Comparison of ENCODE assay signal across 15 mouse cellular contexts in the genomic region with DNA sequence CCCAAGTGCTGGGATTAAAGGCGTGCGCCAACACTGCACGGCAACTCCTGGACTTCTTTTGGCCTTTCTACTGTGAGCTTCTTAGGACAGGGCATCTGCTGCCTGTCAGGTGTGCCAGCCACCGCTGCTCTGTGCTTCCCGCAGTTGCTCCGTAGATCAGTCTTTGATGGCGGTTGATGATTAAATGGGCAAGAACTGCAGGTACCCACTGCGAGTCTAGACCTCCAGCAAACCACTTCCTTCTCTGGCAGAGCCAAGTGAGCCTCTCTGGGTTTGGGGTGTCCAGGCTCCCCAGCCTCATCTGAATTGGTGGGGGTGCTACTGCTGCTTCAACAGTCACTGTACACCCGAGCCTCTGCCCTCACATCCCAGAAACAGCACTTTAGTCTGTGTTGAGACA. TPM values are rescaled to one million over a fixed set of nuclear protein-coding genes. Genes with fewer than 3 reads are reported as not detected.
A peak's percentile ranks its signal among the peaks of the same experiment; 100 is the strongest.
DNase-seq lines count a peak whose midpoint lies in the region; ATAC-seq lines count a peak whose summit lies in the region.
"Had no signal": no experiment of that assay in that cellular context is flagged by ENCODE, and none has a peak within 500 bp of the region (broad histone marks: within the 10 kb centered on the region; RNA-seq: fewer than 3 reads in every experiment).

No protein-coding gene starts in this region.

- no peak overlapping the region for H3K4me3 ChIP-seq in heart, embryonic 16.5 days (ENCODE audit: low read length)
- H3K4me3 ChIP-seq in lung, embryonic 16.5 days (ENCODE audit: low read length), result no peak overlapping the region
- H3K4me3 ChIP-seq: limb, embryonic 13.5 days had no signal

- 88% methylated on average over 9 of the region's 9 CpGs for WGBS in heart, embryonic 16.5 days
- WGBS in lung, embryonic 16.5 days, result 85% methylated on average over 9 of the region's 9 CpGs

- peak overlapping the region; percentile 88 for H3K27ac ChIP-seq in heart, embryonic 16.5 days (ENCODE audit: low read length)
- peak overlapping the region; percentile 99; the same call in 1 of the 2 replicates for H3K27ac ChIP-seq in lung, embryonic 16.5 days (ENCODE audit: low read length)
- H3K27ac ChIP-seq: limb, embryonic 13.5 days had no signal

- no peaks in the 10 kb centered on the region for H3K27me3 ChIP-seq in heart, embryonic 16.5 days (ENCODE audit: control insufficient read depth, insufficient read depth, low read length)
- H3K27me3 ChIP-seq in lung, embryonic 16.5 days (ENCODE audit: control insufficient read depth, insufficient read depth, low read depth, low read length), result no peaks in the 10 kb centered on the region
- H3K27me3 ChIP-seq: limb, embryonic 13.5 days had no signal

- no peak for DNase-seq in heart, postnatal 25 days (ENCODE audit: low spot score)
- DNase-seq in lung, postnatal 4 days, result no peak
- DNase-seq in T-cell, adult 2 months (ENCODE audit: low spot score), result peak; percentile 31
- peak; percentile 55 to 61 for DNase-seq in natural killer cell, adult 2 months (ENCODE audit: low spot score in 2 of 2)
- DNase-seq in left cerebral cortex, adult 18-20 months (ENCODE audit: low spot score in 2 of 2), result no peak
- DNase-seq in ovary, postnatal 36 days (ENCODE audit: low spot score), result no peak
- DNase-seq: cerebellum, adult 9-10 months; gastrocnemius, postnatal 10 days had no signal

- no peaks in the 10 kb centered on the region for H3K9me3 ChIP-seq in heart, embryonic 16.5 days (replicated peaks; ENCODE audit: control insufficient read depth, low read length)
- H3K9me3 ChIP-seq in lung, embryonic 16.5 days (ENCODE audit: control insufficient read depth, low read length), result no peaks in the 10 kb centered on the region
- H3K9me3 ChIP-seq: limb, embryonic 13.5 days had no signal

- intact Hi-C loops in heart, postnatal 25 days (cut with DNase I), result no loop called here

- no peak for ATAC-seq in heart, embryonic 16.5 days (replicated peaks; ENCODE audit: extremely low read depth, insufficient read depth, low FRiP score)
- no peak for ATAC-seq in lung, embryonic 16.5 days (ENCODE audit: low read depth)

- H3K9ac ChIP-seq in heart, embryonic 16.5 days (ENCODE audit: low read length), result no peak overlapping the region
- no peak overlapping the region for H3K9ac ChIP-seq in lung, embryonic 16.5 days (ENCODE audit: low read length)
- H3K9ac ChIP-seq: limb, embryonic 13.5 days had no signal

- H3K36me3 ChIP-seq in heart, embryonic 16.5 days (ENCODE audit: control insufficient read depth, insufficient read depth), result peaks cover 7% of the 10 kb centered on the region
- H3K36me3 ChIP-seq in lung, embryonic 16.5 days (ENCODE audit: control insufficient read depth, insufficient read depth, low read length), result no peaks in the 10 kb centered on the region; the same call in 1 of the 2 replicates

- peaks cover 42% of the 10 kb centered on the region for H3K4me1 ChIP-seq in heart, embryonic 16.5 days (ENCODE audit: control insufficient read depth, insufficient read depth, low read length)
- H3K4me1 ChIP-seq in lung, embryonic 16.5 days (replicated peaks; ENCODE audit: control insufficient read depth, insufficient read depth, low read length), result peaks cover 46% of the 10 kb centered on the region

- no peak overlapping the region for H3K4me2 ChIP-seq in heart, embryonic 16.5 days (ENCODE audit: low read depth, low read length)
- H3K4me2 ChIP-seq in lung, embryonic 16.5 days (ENCODE audit: low read depth, low read length), result no peak overlapping the region
- H3K4me2 ChIP-seq: limb, embryonic 13.5 days had no signal

RNA-seq across cellular contexts. Expression of gene Pxn, which starts 11.0 kb away (rescaled TPM):
- 39.1 and 40.6 TPM in 2 replicates for polyA plus RNA-seq in heart, embryonic 16.5 days (2015; fragmentation: Nextera tagmentation; extraction: Ambion mirVana)
- 10 to 100 TPM; 34.4 to 39.5 TPM for total RNA-seq in heart, postnatal 25 days (2021)
- 70.1 and 74.4 TPM in 2 replicates for polyA plus RNA-seq in lung, embryonic 16.5 days (2015; fragmentation: Nextera tagmentation; extraction: Ambion mirVana)
- 10 to 100 TPM; 22.2 to 25.7 TPM for total RNA-seq in left cerebral cortex, adult 18-20 months (2021)

RNA-seq across cellular contexts. Expression of gene Sirt4, which starts 33.0 kb away (rescaled TPM):
- polyA plus RNA-seq in heart, embryonic 16.5 days (2015; fragmentation: Nextera tagmentation; extraction: Ambion mirVana), result 18.7 and 24.0 TPM in 2 replicates
- total RNA-seq in heart, postnatal 25 days (2021), result 10 to 100 TPM; 16.8 to 18.5 TPM
- 28.1 and 31.4 TPM in 2 replicates for polyA plus RNA-seq in lung, embryonic 16.5 days (2015; fragmentation: Nextera tagmentation; extraction: Ambion mirVana)
- total RNA-seq in left cerebral cortex, adult 18-20 months (2021), result 10 to 100 TPM; 37.1 to 37.8 TPM

RNA-seq across cellular contexts. Expression of gene Rplp0, which starts 41.8 kb away (rescaled TPM):
- 1,003 and 1,029 TPM in 2 replicates for polyA plus RNA-seq in heart, embryonic 16.5 days (2015; fragmentation: Nextera tagmentation; extraction: Ambion mirVana)
- total RNA-seq in heart, postnatal 25 days (2021), result 100 to 1,000 TPM; 651 to 667 TPM
- polyA plus RNA-seq in lung, embryonic 16.5 days (2015; fragmentation: Nextera tagmentation; extraction: Ambion mirVana), result 1,507 and 1,565 TPM in 2 replicates
- 100 to 1,000 TPM; 185 to 199 TPM for total RNA-seq in left cerebral cortex, adult 18-20 months (2021)

RNA-seq across cellular contexts. Expression of gene Gcn1l1, which starts 47.6 kb away (rescaled TPM):
- polyA plus RNA-seq in heart, embryonic 16.5 days (2015; fragmentation: Nextera tagmentation; extraction: Ambion mirVana), result 20.9 and 27.6 TPM in 2 replicates
- 10 to 100 TPM; 38.4 to 42.8 TPM for total RNA-seq in heart, postnatal 25 days (2021)
- polyA plus RNA-seq in lung, embryonic 16.5 days (2015; fragmentation: Nextera tagmentation; extraction: Ambion mirVana), result 32.9 and 35.1 TPM in 2 replicates
- 10 to 100 TPM; 62.0 to 66.4 TPM for total RNA-seq in left cerebral cortex, adult 18-20 months (2021)

RNA-seq across cellular contexts. Expression of gene Pla2g1b, which starts 51.4 kb away (rescaled TPM):
- 0.46 and 0.92 TPM in 2 replicates for polyA plus RNA-seq in heart, embryonic 16.5 days (2015; fragmentation: Nextera tagmentation; extraction: Ambion mirVana)
- total RNA-seq in heart, postnatal 25 days (2021), result not detected
- 9.7 and 9.8 TPM in 2 replicates for polyA plus RNA-seq in lung, embryonic 16.5 days (2015; fragmentation: Nextera tagmentation; extraction: Ambion mirVana)
- total RNA-seq in left cerebral cortex, adult 18-20 months (2021), result not detected
- total RNA-seq: gastrocnemius, postnatal 10 days; hematopoietic stem cell, adult 5-6 weeks; layer of hippocampus, postnatal 25 days; megakaryocyte-erythroid progenitor cell, adult 5-6 weeks had no signal
- polyA plus RNA-seq: forebrain, embryonic 11.5 days; limb, embryonic 13.5 days had no signal

Comparison
In these comparisons a context has a peak if more than half of its experiments do, and no peak if none do; other contexts are left out.
1. DNase-seq: peak in T-cell, adult 2 months (single experiment) and natural killer cell, adult 2 months (2 of 2); none in heart, postnatal 25 days (single experiment), lung, postnatal 4 days (0 of 2), left cerebral cortex, adult 18-20 months (0 of 2) and ovary, postnatal 36 days (single experiment).